Mouse (Mus musculus) urinary bladder, postnatal 25 days (tissue): Measurements from ENCODE around the gene Atp5j2.

Experiments
- DNase-seq: peaks from one replicate; pipeline ENCODE4 v3.0.0; 2022; ENCODE audit warnings: low spot score

The Atp5j2 gene

DNA sequence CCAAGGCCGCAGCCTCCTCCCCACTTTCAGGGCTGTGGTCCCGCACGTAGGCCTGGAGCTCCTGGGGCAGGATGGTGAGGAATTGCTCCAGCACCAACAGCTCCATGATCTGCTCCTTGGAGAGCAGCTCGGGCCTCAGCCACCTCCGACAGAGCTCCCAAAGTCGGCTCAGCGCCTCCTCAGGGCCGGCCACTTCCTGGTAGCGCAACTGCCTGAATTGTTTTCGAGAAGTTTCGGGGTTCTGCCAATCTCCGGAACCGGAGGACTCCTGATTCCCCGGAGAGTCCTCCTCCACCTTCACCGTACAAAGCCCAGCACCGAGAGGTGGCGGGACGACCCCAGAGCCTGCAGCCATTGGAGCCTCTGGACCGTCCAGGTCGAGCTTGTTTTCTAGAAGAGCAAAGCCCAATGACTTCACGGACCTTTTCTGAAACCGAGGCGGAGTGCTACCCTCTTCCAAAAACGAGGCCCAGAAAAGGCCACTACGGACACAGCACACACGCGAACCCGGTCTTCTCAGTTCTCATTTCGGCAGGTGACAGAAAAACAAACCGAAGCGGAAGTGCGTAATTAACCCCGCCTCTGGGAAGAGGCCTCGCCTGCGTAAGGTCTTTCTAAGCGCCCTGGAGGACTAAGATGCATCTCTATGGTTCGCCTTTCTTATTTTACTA is 9.6 kb upstream of the Atp5j2 start, which contains the start of gene Zkscan14:
Gene Zkscan14 (minus strand): TSS at position 548 of the 671 bp plus-strand sequence.
- peak; percentile 56 for DNase-seq

DNA sequence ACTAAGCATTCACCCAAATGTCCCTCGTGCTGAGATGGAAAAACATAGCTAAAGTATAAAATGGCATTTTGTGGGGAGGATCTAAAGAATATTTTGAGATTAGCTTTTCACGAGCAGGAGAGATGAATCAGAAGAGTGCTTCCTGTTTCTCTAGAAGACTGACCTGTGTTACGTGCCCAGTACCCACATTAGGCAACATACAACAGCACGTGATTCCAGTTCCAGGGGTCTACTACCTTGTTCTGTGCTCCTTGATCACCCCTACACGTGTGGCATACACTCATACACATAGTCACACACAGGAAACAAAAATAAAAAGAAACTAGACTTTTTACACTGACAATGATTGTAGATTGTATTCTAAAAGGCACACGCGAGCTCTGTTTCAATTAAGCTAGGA is 8.5 kb upstream of the Atp5j2 start:
- no peak for DNase-seq

DNA sequence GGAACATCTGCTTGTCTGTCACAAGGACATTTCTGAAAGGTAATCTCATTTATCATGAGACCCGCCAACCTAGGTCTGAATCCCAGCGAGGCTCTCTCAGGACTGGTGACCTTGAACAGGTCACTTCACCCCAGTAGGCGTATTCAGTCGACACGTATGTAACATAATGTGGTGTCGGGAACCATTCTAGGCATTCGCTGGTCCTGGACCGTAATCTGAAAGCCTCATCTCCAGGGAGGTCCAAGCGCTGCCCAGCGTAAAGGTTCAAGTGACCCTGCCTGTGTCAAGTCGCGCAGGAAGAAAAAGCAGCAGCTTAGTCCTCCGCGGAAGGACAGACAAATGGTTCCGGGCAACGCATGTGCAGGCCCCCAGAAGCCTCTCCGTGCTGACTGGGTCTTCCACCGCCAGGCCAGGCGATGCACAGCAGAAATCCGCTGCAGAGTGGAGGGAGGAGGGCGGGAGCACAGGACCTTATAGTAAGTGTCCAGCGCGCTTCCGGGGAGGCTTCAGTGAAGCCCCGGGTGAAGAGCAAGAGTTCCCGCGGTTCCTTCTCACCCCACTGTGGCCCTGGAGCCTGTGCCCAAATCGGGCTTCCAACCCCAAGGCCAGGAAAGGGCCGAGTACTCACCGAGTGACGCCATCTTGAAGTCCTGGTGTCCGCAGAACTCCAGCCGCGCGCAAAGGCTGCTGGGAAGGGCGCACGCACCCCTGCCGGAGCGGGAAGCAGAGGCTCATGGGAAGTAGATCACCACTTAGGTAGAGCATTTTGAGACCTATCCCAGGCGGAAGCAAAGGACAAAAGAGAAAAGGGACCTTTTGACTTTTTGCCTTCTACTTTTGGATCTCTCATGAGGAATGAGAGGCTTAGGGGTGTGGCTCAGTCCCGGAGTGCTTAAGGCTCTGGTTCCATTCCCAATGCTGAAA is 725 bp downstream of the Atp5j2 start:
- DNase-seq, result peak; percentile 85

DNA sequence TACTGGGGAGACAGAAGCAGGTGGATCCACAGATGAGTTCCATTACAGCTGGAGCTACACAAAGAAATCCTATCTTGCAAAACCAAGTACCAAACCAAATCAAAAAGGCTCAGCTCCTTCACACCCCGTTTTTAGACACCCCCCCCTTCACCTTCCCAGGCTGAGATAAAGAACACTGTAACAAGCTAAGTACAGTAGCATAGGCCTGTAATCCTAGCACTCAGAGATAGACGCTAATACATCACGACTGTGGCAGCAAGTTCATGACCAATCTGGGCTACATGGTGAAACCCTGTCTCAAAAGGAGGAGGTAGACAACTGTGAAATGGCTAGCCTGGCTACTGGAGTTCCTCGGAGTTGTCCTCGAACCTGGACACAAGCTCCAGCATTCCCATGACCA is 1.5 kb downstream of the Atp5j2 start:
- DNase-seq, result no peak

DNA sequence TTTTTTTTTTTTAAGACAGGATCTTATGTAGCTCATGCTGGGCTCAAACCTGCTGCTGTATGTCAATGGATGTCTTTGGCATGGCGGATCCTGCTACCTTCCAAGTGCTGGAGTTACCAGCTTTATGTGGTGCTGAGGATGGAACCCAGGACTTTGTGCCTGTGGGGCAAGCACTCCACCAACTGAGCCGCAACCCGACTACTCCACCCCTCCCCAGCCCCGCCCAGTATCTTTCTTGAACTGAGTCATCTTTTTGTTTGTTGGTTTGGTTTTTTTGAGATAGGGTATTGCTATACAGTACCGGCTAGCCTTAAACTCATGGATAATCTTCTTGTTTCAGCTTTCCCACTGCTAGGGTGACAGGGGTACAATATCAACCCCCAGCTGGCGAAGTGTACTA is 2.4 kb downstream of the Atp5j2 start:
- DNase-seq, result no peak

DNA sequence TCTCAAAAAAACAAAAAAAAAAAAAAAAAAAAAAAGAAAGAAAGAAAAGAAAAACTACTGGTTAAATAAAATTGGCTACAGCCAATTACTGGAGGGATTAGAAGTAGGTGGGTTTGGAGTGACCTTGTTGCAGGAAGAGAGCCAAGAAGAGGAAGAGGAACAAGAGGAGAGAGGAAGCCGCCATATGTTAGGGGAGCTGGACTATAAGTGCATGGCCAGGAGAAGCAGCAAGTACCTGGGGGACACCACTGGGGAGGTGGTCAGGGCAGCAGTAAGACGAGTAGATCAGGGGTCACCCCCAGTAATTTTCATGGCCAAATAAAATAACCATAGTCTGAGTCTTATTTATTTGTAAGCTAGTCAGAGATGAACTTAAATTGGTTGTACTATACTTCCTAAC is 6.6 kb downstream of the Atp5j2 start:
- no peak for DNase-seq

DNA sequence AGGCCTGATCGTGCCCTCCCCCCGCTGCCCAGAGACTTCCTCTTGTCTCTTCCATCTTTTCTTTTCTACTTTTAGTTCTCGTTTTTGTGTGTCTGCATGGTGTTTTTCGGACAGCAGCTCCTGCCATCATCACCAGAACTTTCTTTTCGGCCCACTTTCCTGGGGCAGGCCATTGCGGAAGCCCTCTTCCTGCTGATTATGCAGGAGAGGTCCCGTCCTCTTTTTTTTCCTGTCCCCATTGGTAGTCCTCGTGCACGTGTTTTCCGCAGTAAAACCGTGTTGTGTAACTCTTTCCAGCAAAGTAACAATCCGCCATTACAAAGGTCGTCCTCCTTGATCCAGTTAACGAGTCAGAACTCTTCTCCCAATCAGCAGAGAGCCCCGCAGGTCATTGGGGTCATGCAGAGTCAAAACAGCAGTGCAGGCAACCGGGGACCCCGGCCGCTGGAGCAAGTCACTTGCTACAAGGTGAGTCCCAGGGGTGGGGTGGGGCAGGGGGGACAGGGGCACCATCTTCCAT is 13.3 kb downstream of the Atp5j2 start:
- DNase-seq, result no peak

DNA sequence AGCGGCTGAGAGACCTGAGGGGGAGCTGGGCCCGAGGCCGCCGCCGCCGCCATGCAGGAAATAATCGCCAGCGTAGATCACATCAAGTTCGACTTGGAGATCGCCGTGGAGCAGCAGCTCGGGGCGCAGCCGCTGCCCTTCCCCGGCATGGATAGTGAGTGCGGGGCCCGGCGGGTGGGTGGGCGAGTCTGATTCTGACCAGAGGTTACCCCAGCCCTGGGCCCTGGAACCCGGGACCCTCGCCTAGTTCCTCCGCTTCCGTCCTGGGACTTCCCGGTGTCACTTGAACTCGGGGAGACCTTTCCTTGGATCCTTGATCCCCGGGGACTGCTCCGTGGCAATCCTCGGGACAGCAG is 24.6 kb downstream of the Atp5j2 start:
- DNase-seq, result no peak

DNA sequence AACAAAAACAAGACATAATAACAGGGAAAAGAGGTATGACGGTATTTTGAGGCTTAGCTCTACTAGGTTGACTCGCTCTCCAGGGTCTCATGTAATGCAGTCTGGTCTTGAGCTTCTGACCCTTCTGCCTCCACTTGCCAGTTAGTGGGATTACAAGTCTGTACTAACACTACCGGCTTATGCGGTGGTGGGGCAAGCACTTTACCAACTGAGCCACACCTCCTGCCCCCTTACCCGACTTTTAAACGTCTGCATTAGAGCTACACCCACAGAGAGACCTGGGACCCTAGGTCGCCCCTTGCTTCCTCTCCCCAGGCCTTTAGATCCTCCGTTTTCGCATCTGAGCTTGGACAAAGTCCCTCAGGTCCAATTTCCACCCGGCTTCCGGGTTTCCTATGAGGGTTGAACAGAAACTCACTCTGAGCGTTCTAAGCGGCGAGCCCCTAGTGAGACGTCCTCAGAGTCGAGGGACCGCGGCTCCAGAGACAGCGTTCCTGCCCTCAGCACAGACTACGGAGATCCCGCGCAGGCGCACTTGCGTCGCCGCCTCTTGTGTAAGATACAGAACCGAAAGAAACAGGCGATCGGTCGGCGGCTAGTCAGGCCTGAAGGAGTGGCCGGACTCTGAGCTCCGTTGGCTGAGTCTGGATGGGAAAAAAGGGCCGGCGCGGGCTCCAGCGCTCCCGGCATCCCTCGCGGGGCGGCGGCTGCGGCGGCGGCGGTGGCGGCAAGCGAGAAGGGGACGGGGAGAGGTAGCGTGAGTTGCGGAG is 25.1 kb downstream of the Atp5j2 start, which contains the start of the genes Ptcd1 and Cpsf4:
Gene Ptcd1 (minus strand): TSS at position 573 of the 770 bp plus-strand sequence.
Gene Cpsf4 (plus strand): TSS at position 678 of the 770 bp plus-strand sequence.
- DNase-seq, result peak; percentile 96

DNA sequence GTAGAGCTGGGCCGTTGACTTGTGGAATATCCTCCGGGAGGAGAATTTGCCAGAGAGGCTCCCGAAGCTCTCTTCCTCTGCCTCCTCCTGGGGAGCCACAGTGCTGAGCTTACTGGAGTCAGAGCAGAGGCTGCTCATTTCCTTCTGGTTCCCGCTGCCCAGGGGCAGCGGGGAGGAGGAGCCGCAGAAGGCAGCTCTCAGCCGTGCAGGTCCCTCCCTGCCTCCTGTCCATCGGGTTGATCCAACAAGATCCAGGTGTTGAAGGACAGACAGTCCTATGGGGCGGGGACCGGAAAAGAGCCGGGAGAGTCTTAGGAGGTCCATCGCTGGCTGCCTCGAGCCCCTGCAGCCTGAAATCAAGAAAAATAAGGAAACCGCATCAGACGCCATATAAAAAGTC is 26.7 kb downstream of the Atp5j2 start:
- no peak for DNase-seq

DNA sequence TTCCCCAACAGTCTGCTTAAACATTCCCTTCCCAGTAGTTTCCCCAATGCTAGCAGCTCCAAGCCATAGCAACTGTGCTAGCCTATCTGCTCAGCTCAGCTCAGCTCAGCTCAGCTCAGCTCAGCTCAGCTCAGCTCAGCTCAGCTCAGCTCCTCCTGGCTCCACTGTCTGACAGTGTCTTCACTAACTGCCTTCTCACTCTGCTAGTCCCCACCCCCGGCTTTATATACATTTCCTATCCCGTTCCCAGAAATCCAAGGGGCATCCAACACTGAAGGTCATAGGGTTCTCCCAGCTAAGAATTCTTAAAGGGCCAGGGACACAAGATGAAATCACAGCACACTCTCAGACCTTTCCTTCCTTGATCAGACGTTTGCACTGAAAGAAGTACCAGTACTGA is 27.2 kb downstream of the Atp5j2 start:
- no peak for DNase-seq

DNA sequence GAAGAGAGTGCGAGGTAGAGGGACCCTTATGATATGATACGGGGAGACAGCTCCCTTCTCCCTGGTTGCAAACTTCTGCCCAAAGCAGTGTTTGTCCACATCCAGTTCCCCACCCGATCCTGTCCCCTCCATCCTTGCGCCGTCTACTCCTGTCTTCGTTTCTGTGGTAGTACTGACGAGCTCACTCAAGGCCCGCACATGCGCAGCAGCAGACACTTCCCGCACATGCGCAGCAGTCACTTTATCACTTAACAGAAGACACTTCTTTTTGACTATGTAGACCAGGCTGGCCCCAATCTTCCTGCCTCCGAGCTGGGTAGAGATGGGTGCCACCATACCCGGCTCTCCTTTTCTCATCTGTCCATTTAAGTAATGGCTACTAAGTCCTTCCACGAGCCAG is 30.5 kb downstream of the Atp5j2 start:
- no peak for DNase-seq

DNA sequence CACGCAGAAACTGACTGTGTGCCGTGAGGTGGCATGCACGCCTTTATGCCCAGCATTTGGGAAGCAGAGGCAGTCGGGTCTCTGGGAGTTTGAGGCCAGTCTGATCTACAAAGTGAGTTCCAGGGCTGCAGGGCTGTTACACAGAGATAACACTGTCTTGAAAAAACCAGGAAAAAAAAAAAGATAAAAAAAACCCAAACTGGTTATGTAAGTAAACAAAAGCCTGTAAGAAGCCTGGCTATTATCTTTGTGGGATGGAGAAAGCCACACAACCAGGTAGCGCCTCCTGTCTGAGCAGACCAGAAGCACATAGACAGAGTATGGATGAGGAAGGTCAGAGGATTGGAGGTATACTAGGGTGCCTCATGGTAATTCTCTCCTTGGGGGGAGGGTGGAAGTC is 39.2 kb downstream of the Atp5j2 start:
- DNase-seq, result no peak

DNA sequence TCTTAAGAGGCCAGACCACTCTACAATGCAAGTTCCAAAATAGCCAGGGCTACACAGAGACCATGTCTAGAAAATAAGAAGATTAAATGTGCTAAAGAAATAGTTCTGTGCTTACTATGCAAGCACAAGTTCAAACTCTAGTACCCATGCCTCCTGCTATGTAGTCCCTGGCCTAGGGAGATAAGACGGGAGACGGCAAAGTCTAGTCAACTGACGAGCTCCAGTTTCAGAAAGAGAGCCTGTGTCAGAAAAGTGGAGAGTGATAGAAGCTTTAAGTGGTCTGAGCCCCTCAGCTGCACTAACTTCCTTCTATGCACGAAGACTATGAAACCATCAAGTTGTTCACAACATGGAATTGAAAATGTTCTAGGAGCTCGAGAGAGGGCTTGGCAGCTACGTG is 42.6 kb downstream of the Atp5j2 start:
- DNase-seq, result no peak

DNA sequence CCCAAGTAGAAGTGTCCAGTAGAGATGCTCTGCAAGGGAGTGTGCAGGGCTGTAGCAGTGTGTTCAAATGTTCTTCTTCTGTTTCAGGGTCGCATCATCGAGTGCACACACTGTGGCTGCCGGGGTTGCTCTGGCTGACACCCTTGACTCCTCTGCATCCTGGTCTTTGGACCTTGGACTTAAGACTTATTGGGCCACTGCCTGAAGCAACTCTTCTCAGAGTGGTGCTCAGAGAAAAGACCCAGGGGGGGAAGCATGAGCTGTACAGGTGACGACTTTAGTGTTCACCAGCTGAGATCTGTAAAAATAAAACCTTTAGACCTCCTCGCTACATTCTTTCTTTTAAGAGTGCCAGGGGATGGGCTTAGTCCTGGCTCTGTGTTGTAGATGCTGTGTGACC is 44.1 kb downstream of the Atp5j2 start:
- DNase-seq, result no peak

DNA sequence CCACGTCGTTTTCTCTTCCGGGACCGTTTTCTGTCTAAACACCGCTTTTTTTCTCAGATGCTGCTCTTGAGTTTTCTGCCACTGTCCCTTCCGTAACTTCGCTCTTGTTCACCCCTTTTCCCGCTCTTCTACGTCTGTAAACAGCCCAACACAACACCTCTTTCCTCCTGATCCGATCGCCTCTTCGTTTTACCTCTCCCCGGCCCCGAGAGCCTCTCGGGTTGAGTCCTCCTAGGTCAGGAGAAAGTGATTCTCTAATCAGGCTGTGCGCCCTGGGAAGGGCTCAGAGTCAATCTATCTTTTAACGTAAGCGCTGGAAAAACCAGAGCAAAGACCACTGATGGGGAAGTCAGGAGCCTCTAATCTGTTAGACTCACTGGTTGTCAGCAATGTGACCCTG is 51.3 kb downstream of the Atp5j2 start:
- DNase-seq, result no peak

DNA sequence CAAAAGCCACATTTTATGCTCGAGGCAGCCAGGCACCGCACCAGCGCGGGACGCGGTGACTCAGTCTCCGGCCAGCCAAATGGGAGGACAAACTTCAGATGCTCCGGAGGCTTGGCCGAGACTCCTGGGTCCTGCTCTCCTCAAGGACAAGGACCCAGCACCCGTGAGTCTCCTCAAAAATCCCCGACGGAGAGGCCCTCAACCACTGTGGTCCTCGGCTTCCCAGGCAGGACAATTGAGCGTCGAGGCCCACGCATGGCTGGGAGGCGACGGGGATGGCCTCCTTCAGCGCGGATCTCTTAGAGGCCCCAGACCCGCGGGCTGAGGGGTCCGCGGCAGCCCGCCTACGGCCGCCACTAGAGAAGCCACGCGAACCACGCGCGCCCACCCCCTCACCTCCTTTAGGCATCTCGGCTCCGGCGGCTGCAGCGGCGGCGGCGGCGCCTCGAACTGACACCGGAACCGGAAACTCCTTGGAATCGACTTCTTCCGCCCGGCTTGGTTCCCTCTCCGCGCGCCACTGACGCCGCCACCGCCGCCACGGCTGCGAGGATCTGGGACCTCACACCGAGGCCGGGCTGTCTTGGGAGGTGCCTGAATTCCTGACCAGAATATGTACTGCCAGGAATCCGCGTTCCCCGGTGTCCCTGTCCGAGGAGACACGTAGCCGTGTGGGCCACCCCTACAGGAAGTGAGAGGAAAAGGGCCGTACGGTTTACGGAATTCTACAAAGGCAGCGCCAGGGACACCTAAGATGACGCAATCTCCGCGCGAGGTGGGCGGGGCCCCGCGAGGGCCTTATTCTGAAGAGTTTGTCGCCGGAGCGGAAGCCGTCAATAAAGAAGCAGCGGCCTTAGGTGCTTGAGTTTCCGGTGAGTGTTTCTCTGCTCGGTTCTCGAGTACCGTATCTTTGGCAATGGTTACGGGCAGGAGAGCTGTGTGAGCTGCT is 52.0 kb downstream of the Atp5j2 start, which contains the start of the genes Pdap1 and Bud31:
Gene Pdap1 (minus strand): TSS at position 668 of the 949 bp plus-strand sequence.
Gene Bud31 (plus strand): TSS at position 792 of the 949 bp plus-strand sequence.
- peak; percentile 95 for DNase-seq

DNA sequence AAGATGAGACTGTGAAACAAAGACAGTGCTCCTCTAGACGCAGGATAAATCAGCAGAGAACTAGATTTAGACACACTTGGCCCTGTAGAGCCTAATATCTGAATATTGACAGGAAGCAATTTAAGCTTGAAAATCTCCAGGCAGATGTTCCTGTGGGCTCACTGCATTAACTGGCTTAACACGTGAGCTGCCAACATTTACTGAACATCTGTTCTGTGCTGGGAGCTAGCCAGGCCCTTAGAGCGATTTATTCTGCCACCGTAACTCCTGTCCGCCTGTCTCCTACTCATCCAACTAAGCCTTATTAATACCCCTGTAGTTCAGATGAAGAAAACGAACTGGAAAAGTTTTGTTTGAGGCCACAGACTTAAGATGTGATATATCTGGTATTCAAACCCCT is 53.0 kb downstream of the Atp5j2 start:
- DNase-seq, result no peak
